Mouse (Mus musculus): ENCODE data around the gene Efcab7. TPM values are rescaled to one million over a fixed set of nuclear protein-coding genes. Genes with fewer than 3 reads are reported as not detected.

The Efcab7 gene
- polyA plus RNA-seq, 1 experiment from 2014 or later, result 20.1 TPM

DNA sequence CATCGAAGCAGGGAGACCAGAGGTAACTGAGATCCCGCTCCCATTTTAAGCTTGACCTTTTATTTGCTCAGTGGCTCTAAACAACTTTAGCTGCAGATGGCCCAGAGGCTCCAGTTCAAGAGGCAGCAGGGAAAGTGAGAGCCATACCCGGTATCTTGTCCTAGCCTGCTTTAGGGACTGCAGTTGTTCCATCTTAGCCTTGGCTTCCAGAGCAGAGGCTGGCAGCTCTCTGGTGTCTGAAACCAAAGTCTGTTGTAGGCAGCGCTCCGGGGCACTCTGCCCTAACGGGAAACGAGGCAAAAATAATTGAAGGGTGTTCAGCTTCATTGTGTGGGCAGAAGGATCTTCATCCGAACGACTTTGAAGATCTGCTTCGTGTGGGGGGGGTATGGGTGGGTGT lies 126.4 kb downstream of the Efcab7 start:
- H3K4me1 ChIP-seq (ENCODE audit: control insufficient read depth, insufficient read depth, low read length), result no peaks in the 10 kb centered on the region
- ATAC-seq (ENCODE audit: low FRiP score, low TSS enrichment), result no peak

GRCm38 (mm10) chr4:99957186-99957585 lies 128.2 kb downstream of the Efcab7 start:
- no peak for DNase-seq
- WGBS, result 87% methylated on average over 4 of the region's 4 CpGs
- Histone ChIP-seq H3K4me2 (ENCODE audit: low read length) (no peak overlapping the region), H3K4me1 (ENCODE audit: control insufficient read depth, insufficient read depth, low read length) (no peaks in the 10 kb centered on the region), H3K9ac (replicated peaks; ENCODE audit: low read length) (no peak overlapping the region), H3K27me3 (ENCODE audit: control insufficient read depth, insufficient read depth, low read length) (no peaks in the 10 kb centered on the region), H3K36me3 (ENCODE audit: control insufficient read depth, insufficient read depth, low read length) (no peaks in the 10 kb centered on the region), H3K9me3 (ENCODE audit: control insufficient read depth, low read length) (no peaks in the 10 kb centered on the region), H3K27ac (replicated peaks; ENCODE audit: low read depth, low read length) (no peak overlapping the region), H3K4me3 (replicated peaks; ENCODE audit: low read depth, low read length) (no peak overlapping the region)
- no peak for ATAC-seq (ENCODE audit: low FRiP score, low TSS enrichment)

More for the DNA sequence above, 126.4 kb downstream of the Efcab7 start:
- Histone ChIP-seq H3K36me3 (ENCODE audit: control insufficient read depth, insufficient read depth, low read length) (no peaks in the 10 kb centered on the region), H3K27ac (replicated peaks; ENCODE audit: low read depth, low read length) (no peak overlapping the region), H3K9ac (replicated peaks; ENCODE audit: low read length) (no peak overlapping the region), H3K4me2 (ENCODE audit: low read length) (no peak overlapping the region), H3K27me3 (ENCODE audit: control insufficient read depth, insufficient read depth, low read length) (no peaks in the 10 kb centered on the region), H3K4me3 (replicated peaks; ENCODE audit: low read depth, low read length) (no peak overlapping the region), H3K9me3 (ENCODE audit: control insufficient read depth, low read length) (no peaks in the 10 kb centered on the region)
- no peak for DNase-seq
- 87% methylated on average over 10 of the region's 10 CpGs for WGBS

GRCm38 (mm10) chr4:99958084-99958815 lies 129.3 kb downstream of the Efcab7 start:
- no peak overlapping the region for H3K27ac ChIP-seq (replicated peaks; ENCODE audit: low read depth, low read length)
- H3K9me3 ChIP-seq (ENCODE audit: control insufficient read depth, low read length), result no peaks in the 10 kb centered on the region
- H3K27me3 ChIP-seq (ENCODE audit: control insufficient read depth, insufficient read depth, low read length), result no peaks in the 10 kb centered on the region
- ATAC-seq (ENCODE audit: low FRiP score, low TSS enrichment), result no peak
- WGBS, result 73% methylated on average over 7 of the region's 7 CpGs
- no peak overlapping the region for H3K9ac ChIP-seq (replicated peaks; ENCODE audit: low read length)
- no peaks in the 10 kb centered on the region for H3K4me1 ChIP-seq (ENCODE audit: control insufficient read depth, insufficient read depth, low read length)
- no peaks in the 10 kb centered on the region for H3K36me3 ChIP-seq (ENCODE audit: control insufficient read depth, insufficient read depth, low read length)
- H3K4me2 ChIP-seq (ENCODE audit: low read length), result no peak overlapping the region
- no peak overlapping the region for H3K4me3 ChIP-seq (replicated peaks; ENCODE audit: low read depth, low read length)
- no peak for DNase-seq

GRCm38 (mm10) chr4:99959308-99959707 lies 130.3 kb downstream of the Efcab7 start:
- H3K9me3 ChIP-seq (ENCODE audit: control insufficient read depth, low read length), result no peaks in the 10 kb centered on the region
- no peak overlapping the region for H3K27ac ChIP-seq (replicated peaks; ENCODE audit: low read depth, low read length)
- H3K9ac ChIP-seq (replicated peaks; ENCODE audit: low read length), result no peak overlapping the region
- no peak for DNase-seq
- H3K4me2 ChIP-seq (ENCODE audit: low read length), result no peak overlapping the region
- 86% methylated on average over 3 of the region's 3 CpGs for WGBS
- H3K36me3 ChIP-seq (ENCODE audit: control insufficient read depth, insufficient read depth, low read length), result peaks cover 6% of the 10 kb centered on the region; the same call in 1 of the 2 replicates
- no peak for ATAC-seq (ENCODE audit: low FRiP score, low TSS enrichment)
- H3K27me3 ChIP-seq (ENCODE audit: control insufficient read depth, insufficient read depth, low read length), result no peaks in the 10 kb centered on the region
- H3K4me1 ChIP-seq (ENCODE audit: control insufficient read depth, insufficient read depth, low read length), result no peaks in the 10 kb centered on the region
- no peak overlapping the region for H3K4me3 ChIP-seq (replicated peaks; ENCODE audit: low read depth, low read length)

Other genes starting within 250 kb of the Efcab7 start
- gene Foxd3, start 172.9 kb upstream of the Efcab7 start, polyA plus RNA-seq (2014; fragmentation: Nextera tagmentation; extraction: Ambion mirVana), result 0.14 and 0.15 TPM in 2 replicates
- 11.1 and 11.6 TPM in 2 replicates for gene Alg6, start 113.5 kb upstream of the Efcab7 start, polyA plus RNA-seq (2014; fragmentation: Nextera tagmentation; extraction: Ambion mirVana)
- 65.5 and 76.0 TPM in 2 replicates for gene Pgm1, start 100.2 kb downstream of the Efcab7 start, polyA plus RNA-seq (2014; fragmentation: Nextera tagmentation; extraction: Ambion mirVana)
- gene Itgb3bp, start 100.6 kb downstream of the Efcab7 start, polyA plus RNA-seq (2014; fragmentation: Nextera tagmentation; extraction: Ambion mirVana), result 12.7 and 19.0 TPM in 2 replicates

Measured in midbrain, embryonic 14.5 days (tissue).